Mouse (Mus musculus): ENCODE data around the gene Map2k6.

DNA sequence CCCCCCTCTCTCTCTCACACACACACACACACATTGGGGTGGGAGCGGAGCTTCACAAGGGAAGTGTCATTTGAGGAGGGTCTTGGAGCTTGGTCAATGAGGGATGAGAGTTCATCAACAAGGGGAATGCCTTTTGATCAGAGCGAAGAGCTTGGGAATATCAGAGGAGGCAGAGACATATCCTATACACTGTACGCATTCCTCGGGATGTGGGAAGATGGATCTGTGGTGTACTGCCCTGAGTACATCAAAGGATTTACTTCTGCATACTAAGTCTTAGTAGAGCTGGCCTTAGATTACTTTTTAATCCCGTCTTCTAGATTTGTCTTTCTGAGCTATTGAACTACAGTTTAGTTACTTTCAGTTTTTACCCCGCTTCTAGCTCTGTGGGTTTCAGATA, 30.1 kb downstream of the Map2k6 start:
- no peak for TF ChIP-seq CTCF (IDR thresholded peaks at IDR 0.05)
- no peak for TF ChIP-seq EP300 (IDR thresholded peaks at IDR 0.05)
